Mouse (Mus musculus) CH12.LX (cell line): ENCODE data around the gene Gjb2.

ENCODE experiments used
- CHD1 ChIP-seq: IDR thresholded peaks from 2 replicates; pipeline ENCODE4 v1.6.1; 2012; ENCODE audit warnings: low read depth, low read length, improper control_type of control experiment, inconsistent platforms
- CHD2 ChIP-seq: IDR thresholded peaks from 2 replicates; pipeline ENCODE4 v1.6.1; 2011; ENCODE audit warnings: low read length, improper control_type of control experiment
- CTCF ChIP-seq, 2 experiments: IDR thresholded peaks in 1 of 2; conservative IDR thresholded peaks in 1 of 2; 2 replicates each; pipeline ENCODE4 v1.5.1; 2011 to 2012; ENCODE audit warnings: low read depth in 2 of 2, low read length in 2 of 2, improper control_type of control experiment in 1 of 2, inconsistent platforms in 1 of 2, mild to moderate bottlenecking in 1 of 2, moderate library complexity in 1 of 2
- JUND ChIP-seq: conservative IDR thresholded peaks from 2 replicates; pipeline ENCODE4 v1.6.1; 2011; ENCODE audit warnings: low read depth, low read length, improper control_type of control experiment
- POLR2A ChIP-seq: IDR thresholded peaks from 2 replicates; pipeline ENCODE4 v1.6.1; 2011; ENCODE audit warnings: low read depth, mild to moderate bottlenecking, improper control_type of control experiment, low read length
- RAD21 ChIP-seq: IDR thresholded peaks from 2 replicates; pipeline ENCODE4 v1.6.1; 2011; ENCODE audit warnings: low read depth, mild to moderate bottlenecking, low read length, improper control_type of control experiment, moderate library complexity
- UBTF ChIP-seq: IDR thresholded peaks from 2 replicates; pipeline ENCODE4 v1.6.1; 2012; ENCODE audit warnings: low read depth, mild to moderate bottlenecking, inconsistent platforms, low read length, improper control_type of control experiment, moderate library complexity
- ZMIZ1 ChIP-seq: IDR thresholded peaks from 2 replicates; pipeline ENCODE4 v1.6.1; 2012; ENCODE audit warnings: low read depth, mild to moderate bottlenecking, inconsistent platforms, low read length, improper control_type of control experiment

DNA sequence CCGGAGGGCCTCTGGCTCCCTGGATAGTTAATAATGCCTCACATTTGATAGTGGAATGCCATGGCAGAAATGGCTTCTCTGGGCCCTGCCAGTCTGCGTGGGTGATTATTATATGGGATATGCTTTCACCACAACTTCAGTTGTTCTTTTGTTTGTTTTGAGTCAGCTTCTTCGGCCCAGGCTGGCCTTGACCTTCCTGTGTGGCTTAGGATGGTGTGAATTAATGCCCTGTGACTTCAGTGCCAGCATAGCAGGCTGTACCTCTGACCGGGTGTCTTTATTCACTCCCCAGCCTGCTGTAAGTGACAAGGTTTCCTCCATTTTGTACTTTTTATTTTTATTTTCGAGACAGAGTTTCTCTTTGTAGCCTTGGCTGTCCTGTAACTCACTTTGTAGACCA lies 3.4 kb upstream of the Gjb2 start:
- TF ChIP-seq CHD1 = no peak
- TF ChIP-seq ZMIZ1 = no peak
- no peak for TF ChIP-seq CTCF (conservative IDR thresholded peaks at IDR 0.05 in 1 of 2, IDR thresholded peaks at IDR 0.05 in 1 of 2; ENCODE audit: low read depth in 2 of 2, low read length in 2 of 2)
- TF ChIP-seq RAD21 = no peak
- no peak for TF ChIP-seq POLR2A
- TF ChIP-seq JUND = no peak
- TF ChIP-seq CHD2 = no peak
- TF ChIP-seq UBTF = no peak
